Mouse (Mus musculus): ENCODE measurements around the gene Kcnb1. TPM values are rescaled to one million over a fixed set of nuclear protein-coding genes. Genes with fewer than 3 reads are reported as not detected.

Gene Kcnb1
- polyA plus RNA-seq, 1 experiment from 2014 or later = 0.55 TPM

DNA sequence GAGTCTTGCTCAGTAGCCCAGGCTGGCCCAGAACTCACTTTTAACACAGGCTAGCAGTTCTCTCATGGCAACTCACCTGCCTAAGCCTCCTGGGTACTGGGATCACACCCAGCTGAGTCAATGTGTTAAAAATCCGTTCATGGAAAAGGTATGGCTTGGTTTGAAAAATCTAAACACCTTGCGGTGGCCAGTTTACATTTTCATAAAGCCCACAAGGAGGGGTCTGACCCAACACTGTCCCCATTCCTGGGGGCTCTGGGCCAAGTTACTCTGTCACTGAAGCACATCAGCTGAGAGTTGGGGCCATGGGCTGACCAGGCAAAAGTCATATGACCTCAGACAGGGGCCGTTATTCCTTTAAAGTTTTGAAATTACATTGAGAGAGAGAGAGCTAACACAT, 109.6 kb downstream of the Kcnb1 start:
- no peak for DNase-seq (ENCODE audit: low spot score)

DNA sequence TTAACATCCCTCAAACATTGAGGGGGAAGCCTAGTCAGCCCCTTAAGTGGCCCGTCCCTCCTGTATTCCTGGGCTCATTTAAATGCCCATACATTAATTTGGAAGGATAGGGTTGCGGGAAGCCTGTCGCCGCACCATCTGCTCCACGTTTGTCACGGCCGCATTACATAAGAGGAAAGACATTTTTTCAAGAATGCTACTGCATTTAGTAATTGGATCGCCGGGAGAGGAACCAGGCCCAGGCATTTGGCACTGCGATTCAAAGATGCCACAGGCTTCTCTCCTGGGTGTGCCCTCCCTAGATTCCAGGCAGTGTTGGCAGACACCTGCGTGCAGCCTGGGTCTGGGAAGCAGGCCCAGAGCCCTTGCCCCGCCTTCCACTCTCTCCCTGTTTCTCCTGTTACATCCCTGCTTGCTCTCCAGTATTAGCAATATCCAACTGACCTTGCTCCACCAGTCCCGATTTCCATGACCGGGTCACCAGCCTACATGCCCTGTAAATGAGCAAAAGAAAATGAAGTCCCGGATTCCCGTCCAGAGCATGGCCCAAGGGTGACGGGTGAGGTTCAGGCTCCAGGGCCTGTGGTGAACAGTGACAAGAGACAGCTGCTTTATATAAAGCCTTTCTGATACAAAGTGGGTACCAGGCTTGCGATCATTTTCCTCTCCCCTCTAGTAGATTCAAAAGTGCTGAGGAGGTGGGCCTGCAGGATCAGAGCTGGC, 110.3 kb downstream of the Kcnb1 start:
- no peak for DNase-seq (ENCODE audit: low spot score)

DNA sequence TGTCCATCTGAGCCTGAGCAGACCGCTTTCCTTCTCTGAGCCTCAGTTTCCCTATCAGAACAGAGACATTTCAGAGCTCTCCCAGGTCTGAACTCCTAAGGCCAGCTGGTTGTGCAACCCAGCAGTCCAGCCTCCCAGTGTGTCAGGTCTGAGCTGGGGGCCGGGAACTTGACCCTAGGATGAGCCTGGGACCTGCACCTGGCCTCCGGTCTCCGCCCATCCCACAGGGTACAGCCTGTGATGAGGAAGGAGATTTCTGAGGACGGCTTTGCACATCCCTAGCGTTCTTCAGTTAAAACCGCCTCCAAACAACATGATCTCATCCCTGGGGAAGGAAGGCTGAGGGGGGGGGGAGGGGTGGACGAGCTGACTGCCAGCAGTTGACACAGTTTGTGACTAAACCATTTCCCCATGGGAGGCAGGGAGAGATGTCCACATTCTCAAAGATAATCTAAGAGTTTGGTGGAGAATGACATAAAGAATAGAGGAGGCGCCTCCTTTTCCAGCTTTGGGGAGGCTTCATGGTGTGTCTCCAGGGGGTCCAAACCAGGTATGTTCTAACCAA, 110.9 kb downstream of the Kcnb1 start:
- DNase-seq (ENCODE audit: low spot score) = no peak

DNA sequence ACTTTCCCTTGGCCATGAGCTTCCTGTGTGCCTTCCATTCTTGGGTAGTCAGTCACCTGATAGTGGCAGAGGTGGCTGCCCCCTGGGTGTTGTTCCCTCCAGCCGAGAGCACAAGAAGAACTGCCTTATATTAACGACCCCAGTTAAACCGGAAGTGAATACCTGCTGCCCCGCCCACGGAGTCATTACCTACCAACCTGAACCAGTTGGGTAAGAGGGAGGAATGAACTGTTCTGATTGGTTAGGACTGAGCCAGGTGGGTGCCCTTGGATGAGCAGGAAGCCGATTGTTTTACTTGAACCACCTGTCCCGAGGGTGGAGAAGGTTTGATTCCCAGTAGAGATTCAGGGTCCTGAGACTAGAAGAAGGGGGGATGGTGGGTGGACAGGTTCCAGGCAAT, 111.5 kb downstream of the Kcnb1 start:
- no peak for DNase-seq (ENCODE audit: low spot score)

DNA sequence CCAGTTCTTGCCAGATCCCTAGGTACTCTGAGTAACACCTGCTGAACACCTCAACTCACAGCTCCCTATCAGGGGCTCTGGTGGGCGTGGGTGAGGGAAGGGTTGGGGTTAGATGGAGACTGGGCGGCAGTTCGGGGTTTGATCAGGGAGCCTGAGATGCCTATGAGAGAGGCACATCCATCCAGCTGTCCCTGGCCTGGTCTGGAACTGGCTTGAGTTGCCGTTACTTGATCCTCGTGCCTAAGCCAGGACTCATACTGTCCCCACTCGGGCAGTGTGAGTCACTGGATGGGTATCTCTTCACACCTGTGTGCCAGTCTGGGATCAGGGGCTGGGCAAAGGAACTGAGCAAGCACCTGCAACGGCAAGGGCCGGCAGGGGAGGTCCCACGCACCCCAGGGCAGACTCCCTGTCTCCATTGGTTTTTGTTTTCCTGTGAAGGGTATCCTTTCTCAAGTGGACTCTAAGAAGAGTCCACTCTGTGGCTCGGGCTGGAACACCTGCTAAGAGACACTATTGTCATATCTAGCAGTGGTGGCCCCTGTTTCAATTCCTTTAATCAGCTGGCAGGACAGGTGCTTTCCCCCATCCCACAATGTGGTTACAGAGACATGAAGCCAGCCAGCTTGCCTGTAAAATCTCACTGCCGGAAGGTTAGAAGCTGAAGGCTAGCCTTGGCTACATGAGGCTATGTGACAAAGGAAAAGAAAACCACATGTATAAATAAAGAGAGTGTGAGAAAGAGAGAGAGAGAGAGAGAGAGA, 112.6 kb downstream of the Kcnb1 start:
- DNase-seq (ENCODE audit: low spot score) = no peak

DNA sequence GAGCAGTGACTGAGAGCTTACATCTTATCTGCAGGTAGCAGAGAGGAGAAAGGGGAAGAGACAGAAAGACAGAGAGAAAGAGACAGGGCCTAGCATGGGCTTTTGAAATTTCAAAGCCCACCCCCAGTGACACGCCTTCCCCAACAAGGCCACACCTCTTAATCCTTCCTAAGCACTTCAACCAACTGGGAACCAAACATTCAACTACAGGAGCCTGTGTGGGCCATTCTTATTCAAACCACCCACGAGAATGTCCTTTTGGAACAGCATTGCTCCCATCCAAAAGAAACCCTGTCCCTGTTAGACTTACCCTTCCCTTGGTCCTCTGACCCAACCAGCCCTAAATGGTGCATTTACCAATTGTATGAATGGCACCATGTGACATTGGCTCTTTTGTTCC, 113.2 kb downstream of the Kcnb1 start:
- DNase-seq (ENCODE audit: low spot score) = no peak

DNA sequence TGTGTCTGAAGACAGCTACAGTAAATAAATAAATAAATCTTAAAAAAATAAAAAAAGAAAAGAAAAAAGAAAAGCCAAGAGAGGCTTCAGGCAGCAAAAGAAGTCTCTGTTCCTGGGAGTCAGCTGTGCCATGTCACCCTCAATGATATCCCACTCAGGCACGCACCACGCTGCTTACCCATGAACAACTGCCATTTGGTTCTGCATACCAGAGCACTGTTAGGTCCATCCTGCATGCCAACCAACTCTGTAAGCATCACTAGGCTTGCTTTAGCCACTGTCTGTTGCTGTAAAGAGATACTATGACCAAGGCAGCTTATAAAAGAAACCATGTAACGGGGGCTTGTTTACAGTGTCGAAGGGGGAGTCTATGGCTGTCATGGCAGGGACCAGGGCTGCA, 113.6 kb downstream of the Kcnb1 start:
- no peak for DNase-seq (ENCODE audit: low spot score)

DNA sequence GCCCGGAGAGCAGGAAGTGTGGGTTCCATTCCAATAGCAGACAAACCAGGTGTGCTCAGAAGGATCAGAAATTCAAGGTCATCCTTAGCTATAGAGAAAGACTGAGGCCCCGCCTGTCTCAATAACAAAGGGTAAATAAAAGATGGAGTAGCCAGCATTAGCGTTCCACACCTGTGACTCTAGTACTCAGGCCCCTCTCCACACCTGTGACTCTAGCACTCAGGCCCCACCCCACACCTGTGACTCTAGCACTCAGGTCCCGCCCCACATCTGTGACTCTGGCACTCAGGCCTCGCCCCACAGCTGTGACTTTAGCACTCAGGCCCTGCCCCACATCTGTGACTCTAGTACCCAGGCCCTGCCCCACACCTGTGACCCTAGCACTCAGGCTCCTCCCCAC, 115.4 kb downstream of the Kcnb1 start:
- no peak for DNase-seq (ENCODE audit: low spot score)

DNA sequence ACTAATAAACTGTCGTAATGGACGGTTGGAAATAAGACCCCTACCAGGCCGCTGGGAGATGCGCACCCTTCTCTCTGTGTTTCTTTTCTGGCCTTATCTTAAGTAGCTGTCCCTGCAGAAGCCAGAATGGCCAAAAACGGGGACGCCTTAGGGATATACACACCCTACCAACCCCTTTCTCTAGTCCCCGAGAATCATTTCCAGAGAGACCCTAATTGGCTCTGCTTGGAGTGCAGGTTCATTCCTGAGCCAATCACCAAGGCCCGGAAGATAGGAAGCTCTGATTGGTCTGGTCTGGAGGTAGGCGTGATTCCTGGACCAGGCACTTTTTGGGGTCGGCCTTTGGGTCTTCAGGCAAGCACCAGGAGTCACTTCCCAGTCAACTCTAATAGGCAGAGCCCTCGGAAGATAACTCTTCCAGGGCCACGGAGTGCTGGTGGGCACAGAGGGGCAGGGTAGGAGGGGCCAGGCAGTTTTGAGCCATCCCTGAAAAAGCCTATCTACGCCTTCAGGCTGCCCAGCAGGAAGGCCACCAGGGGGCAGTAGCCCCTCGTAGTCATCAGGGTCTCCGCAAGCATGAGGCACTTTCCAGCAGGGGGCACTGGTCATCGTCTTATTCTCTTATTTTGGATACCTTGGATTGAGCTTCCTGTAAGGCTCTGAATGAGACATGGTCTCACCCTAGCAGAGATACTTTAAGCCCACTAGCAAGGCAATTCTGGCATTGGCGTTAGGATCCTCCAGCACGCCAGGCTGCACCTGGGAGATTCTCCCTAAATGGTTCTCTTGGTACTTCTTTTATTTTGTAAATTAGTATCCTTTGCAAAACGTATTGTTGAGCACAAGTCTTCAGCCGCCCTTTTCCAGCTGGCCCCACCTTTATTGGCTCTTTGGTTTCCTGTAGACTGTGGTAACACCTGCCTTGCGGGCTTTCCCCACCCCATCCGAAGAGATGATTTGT, 118.0 kb downstream of the Kcnb1 start:
- peak; percentile 94 for DNase-seq (ENCODE audit: low spot score)

DNA sequence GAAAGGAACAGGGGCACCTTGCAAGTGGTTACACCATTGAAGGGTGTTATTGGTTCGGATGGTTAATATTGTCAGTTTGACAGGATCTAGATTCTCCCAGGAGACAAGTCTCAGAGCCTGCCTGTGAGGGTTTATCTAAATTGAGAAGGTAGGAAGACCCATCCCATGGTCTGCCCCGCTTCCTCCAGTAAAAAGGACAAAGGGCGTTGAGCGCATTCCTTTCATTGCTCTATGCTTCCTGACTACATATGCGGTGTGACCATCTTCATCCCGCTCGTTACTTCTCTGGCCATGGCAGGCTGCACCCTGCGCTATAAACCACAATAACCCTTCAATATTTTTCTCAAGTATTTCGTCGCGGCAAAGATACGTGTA, 118.7 kb downstream of the Kcnb1 start:
- DNase-seq (ENCODE audit: low spot score) = no peak

DNA sequence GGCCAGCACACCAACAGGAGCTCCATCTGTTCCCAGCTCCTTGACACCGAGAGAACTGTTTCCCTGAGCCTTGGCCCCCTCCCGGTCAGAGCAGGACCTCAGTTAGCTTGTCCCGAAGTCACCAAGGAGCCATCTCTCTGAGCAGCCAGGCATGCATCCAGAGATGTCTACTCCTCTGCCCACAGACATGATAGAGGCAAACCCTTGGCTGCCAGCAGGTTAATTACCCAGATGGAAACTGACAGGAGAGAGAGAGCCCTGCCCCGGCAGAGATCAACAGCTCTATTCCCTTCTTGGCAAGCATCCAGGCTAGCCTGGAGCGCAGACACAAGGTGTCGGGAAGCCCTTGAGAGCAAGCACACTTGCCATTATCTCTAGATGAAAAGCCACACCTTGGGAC, 119.6 kb downstream of the Kcnb1 start:
- DNase-seq (ENCODE audit: low spot score) = no peak

DNA sequence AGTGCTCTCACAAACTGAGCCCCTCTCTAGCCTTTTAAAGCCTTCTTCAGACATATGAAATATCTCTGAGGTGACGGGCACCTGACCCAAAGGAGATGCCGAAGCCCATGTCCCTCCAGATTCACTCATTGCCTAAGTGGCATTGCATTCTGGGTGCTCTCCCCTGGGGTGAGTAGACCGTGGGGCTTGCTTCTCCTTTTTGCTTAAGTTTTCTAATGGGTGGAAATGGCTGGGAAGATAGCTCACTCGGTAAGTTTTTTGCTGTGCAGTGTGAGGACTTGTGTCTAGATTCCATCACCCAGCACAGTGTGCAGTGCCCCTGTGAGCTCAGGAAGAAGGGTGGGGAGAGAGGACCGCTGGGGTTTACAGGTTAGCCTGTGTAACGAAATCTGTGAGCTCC, 122.4 kb downstream of the Kcnb1 start:
- no peak for DNase-seq (ENCODE audit: low spot score)

DNA sequence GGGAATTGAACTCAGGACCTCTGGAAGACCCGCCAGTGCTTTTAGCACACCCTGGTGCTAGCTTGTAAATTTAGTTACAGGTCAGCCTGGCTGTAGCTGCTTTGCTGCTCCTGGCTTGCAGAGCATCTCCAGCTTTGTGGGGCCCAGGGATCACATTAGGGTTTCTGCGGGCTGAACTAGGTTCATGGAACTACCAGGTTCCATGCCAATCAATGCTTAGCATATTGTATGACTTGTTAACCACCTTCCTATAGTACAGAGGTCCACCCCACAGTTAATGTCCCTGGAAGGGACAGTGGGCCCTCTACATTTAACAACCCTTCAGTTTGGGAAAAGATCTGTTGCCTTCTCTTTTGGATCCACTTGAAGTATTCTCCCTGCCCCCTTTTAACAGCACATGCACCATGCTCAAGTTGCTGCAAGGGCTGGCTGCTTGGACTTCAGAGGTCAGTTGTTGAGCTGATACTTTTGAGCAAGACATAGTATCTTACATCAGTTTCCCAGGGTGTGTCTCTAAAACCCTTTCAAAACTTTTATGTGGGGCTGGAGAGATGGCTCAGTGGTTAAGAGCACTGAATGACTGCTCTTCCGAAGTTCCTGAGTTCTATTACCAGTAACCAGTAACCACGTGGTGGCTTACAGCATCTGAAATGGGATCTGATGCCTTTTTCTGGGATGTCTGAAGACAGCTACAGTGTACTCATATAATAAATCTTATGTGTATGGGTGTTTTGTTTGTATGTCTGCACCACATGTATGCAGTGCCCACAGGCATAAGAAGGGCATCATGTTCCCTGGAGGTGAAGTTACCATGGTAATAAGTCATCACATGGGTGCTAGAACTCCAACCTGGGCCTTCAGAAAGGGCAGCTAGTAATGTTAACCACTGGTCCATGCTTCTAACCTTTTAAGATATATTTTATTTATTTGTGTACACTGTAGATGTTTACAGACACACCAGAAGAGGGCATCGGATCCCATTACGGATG, 123.1 kb downstream of the Kcnb1 start:
- DNase-seq (ENCODE audit: low spot score) = no peak

DNA sequence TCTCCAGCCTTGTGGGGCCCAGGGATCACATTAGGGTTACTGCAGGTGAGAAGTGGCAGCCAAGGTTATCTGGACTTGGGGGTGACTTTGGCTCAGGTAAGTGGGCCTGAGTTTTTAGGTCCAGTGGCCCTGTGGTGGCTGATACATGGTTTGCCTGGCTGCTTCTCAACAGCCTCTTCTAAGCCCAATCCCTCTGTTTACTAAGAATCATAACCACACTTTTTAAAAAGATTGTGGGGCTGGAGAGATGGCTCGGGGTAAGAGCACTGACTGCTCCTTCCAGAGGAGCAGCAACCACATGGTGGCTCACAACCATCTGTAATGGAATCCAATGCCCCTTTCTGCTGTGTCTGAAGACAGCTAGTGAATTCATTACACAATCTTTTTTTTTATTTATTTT, 123.9 kb downstream of the Kcnb1 start:
- DNase-seq (ENCODE audit: low spot score) = no peak

DNA sequence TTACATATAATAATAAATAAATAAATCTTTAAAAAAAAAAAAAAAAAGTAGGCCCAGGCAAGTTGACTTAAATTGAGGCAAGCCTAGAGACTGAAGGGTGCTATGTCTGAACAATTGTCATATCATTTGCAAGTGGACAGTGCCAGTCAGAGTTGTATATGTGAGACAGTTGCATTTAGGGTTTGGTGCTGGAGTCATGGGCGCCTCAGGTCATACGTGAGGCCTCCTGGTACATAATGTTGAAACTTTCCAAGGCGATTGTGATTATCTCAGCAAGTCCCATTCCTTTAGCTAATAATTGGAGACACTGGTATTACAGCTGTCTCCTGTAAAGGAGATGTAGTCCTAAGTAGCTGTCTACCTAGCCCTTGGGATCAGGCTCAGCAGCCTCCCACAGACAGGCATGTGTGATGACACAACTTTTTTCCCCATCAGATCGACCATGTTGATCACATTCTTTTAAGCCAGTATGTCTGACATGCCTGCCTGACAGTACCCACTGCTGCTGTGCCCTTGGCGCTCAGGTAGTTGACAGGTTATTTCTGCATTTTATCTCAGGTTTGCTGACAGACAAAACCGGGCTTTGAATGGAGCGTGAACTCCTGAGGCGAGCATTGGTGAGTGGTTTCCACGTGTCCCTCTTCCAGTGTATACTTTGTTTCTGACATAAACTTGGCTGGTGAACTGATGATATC, 125.2 kb downstream of the Kcnb1 start:
- no peak for DNase-seq (ENCODE audit: low spot score)

DNA sequence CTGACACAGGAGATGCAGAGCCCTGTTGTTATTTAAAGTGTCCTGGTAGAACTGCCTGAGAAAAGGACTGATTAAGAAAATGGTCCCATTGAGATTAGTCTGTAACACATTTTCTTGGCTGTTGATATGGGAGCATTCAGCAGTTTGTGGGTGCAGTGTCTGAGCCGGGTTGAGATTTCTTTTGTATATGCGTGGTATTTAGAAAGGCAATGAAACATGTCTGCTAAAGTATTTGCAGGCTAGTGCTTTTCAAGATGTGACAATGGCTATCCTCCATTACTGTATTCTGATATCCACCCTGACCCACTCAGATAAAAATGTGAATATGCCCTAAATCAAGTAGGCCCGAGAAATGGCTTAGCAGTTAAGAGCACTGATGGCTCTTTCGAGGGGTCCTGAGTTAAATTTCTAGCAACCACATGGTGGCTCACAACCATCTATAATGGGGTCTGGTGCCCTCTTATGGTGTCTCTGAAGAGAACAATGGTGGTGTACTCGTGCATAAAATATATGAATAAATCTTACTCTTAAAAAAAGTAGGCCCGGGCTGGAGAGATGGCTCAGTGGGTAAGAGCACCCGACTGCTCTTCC, 126.0 kb downstream of the Kcnb1 start:
- peak; percentile 44 for DNase-seq (ENCODE audit: low spot score)

DNA sequence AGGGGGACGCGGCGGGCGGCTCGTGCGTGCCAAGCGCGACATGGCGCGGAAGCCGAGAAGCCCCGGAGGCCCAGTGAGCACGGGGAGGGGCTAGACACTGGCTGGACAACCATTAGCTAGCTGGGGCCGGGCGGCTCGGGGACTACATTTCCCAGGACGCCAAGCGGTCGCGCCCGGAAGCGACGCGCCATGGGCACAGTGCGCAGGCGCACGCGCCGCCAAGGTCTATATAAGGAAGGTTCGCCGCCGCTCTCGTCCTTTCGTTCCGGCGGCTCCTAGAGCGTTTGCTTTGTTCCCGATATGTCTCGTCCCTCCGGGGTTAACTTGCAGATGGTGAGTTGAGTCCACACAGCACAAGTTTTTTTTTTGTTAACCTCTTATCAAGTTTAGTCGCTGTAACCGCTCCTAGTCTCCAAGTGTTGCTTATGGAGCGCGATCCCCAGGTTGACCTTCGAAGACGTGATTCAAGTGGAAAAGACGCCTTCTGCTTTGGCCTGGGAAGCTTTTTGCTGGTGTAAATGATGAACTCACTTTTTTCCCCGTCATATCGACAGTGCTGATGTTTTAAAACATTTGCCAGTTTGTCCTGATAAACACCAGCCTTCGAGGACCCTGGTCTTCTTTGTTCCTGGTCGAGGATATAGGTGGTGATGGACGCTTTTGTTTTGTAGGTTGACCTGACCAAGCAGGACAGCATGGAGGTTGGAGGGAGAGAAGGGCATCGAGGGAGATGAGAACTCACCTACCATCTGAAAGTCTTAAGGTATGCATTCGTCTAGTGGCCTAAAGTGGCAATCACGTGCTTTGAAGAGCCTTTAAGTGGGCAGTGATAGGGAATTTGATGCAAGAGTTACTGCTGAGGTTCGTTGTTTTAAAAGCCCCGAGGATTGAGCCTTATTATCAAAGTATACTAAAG, 126.7 kb downstream of the Kcnb1 start, which contains the start of gene Znfx1:
Gene Znfx1, minus strand, starts transcription at position 51 of the 916 bp plus-strand sequence.
- DNase-seq (ENCODE audit: low spot score) = peak; percentile 95

DNA sequence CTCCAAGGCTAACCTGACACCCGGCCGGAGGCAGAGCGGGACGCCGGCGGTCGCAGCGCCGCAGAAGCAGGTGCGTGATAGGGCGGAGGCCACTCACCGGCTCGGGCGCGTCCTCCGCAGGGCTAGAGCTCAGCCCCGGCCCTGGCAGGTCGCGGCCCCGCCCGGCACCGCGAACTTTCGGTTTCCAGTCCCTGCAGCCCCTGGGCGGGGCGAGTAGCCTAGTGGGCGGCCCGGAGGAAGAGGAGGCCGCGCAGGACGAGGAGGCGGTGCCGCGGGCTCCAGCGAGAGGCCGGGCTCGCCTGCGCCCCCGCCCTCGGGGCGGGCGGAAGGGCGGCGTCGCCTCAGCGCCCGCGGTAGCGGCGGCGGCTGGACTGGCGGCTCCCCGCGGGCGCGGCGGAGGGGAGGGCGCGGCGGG, 127.5 kb downstream of the Kcnb1 start:
- DNase-seq (ENCODE audit: low spot score) = peak; percentile 95
